ENCODE assay signal across 8 mouse cellular contexts in the genomic region with DNA sequence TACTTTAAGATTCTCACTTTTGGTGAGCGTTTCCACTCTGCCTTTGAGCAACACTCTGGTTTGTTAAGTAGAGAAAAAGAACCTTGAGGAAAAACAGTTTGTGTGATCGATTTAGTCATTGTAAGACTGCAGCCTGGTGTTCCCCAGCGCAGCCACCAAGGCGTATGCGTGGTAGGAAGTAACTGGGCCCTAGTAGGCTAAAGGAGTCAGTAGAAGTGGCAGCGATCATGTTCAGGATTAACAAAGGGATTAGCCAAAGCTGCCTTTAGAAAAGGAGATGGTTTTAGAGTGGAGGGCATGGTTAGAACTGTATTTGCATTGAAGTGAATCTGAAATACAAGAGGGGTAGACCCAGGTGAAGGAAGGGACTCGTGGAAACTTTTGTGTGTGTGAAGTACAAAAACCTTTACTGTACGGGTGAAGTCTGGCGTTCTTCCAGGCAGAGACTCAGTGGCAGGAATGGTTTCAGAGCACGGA. TPM values are rescaled to one million over a fixed set of nuclear protein-coding genes. Genes with fewer than 3 reads are reported as not detected.
DNase-seq lines count a peak whose midpoint lies in the region; ATAC-seq and TF ChIP-seq lines count a peak whose summit lies in the region.

No protein-coding gene starts in this region.

- H3K36me3 ChIP-seq in heart, embryonic 13.5 days, result peaks cover 4% of the 10 kb centered on the region
- no peaks in the 10 kb centered on the region; the same call in 1 of the 2 replicates for H3K36me3 ChIP-seq in embryonic facial prominence, embryonic 11.5 days (replicated peaks; ENCODE audit: control insufficient read depth, insufficient read depth, low read depth, low read length)
- H3K36me3 ChIP-seq in intestine, postnatal 0 days (ENCODE audit: control insufficient read depth, insufficient read depth), result no peaks in the 10 kb centered on the region

- H3K27ac ChIP-seq in heart, embryonic 13.5 days (replicated peaks), result peak overlapping the region; percentile 92
- H3K27ac ChIP-seq in embryonic facial prominence, embryonic 11.5 days (replicated peaks; ENCODE audit: low read depth, low read length), result peak overlapping the region; percentile 81; the same call in 1 of the 2 replicates
- no peak overlapping the region for H3K27ac ChIP-seq in intestine, postnatal 0 days (ENCODE audit: low read depth, low read length)

- peak overlapping the region; percentile 87 for H3K4me3 ChIP-seq in heart, embryonic 13.5 days
- H3K4me3 ChIP-seq in embryonic facial prominence, embryonic 11.5 days (ENCODE audit: low read depth, low read length), result peak overlapping the region; percentile 96
- peak overlapping the region; percentile 70 for H3K4me3 ChIP-seq in intestine, postnatal 0 days (ENCODE audit: low read depth, low read length)

- no peaks in the 10 kb centered on the region for H3K9me3 ChIP-seq in heart, embryonic 13.5 days
- H3K9me3 ChIP-seq in embryonic facial prominence, embryonic 11.5 days (replicated peaks; ENCODE audit: control insufficient read depth, low read length), result no peaks in the 10 kb centered on the region
- H3K9me3 ChIP-seq in intestine, postnatal 0 days (ENCODE audit: control insufficient read depth), result no peaks in the 10 kb centered on the region

- 2% methylated on average over 10 of the region's 10 CpGs for WGBS in heart, embryonic 13.5 days
- WGBS in embryonic facial prominence, embryonic 11.5 days, result 3% methylated on average over 10 of the region's 10 CpGs
- 14% methylated on average over 10 of the region's 10 CpGs for WGBS in intestine, postnatal 0 days

- peak overlapping the region; percentile 94 for H3K4me2 ChIP-seq in heart, embryonic 13.5 days
- H3K4me2 ChIP-seq in embryonic facial prominence, embryonic 11.5 days (ENCODE audit: low read depth, low read length), result peak overlapping the region; percentile 81
- H3K4me2 ChIP-seq in intestine, postnatal 0 days (replicated peaks; ENCODE audit: low read depth), result peak overlapping the region; percentile 96

- TF ChIP-seq CTCF in intestine, postnatal 0 days (IDR thresholded peaks at IDR 0.05; ENCODE audit: low read depth), result no peak

- no peak for DNase-seq in heart, postnatal 36 days
- DNase-seq in embryonic facial prominence, embryonic 11.5 days (ENCODE audit: low spot score), result no peak
- peak; percentile 40 for DNase-seq in naive thymus-derived CD4-positive, alpha-beta T cell, adult 2 months (ENCODE audit: low read depth)
- DNase-seq in ovary, postnatal 10 days (ENCODE audit: low spot score), result no peak
- DNase-seq in frontal cortex, postnatal 25 days (ENCODE audit: low spot score in 2 of 2), result no peak

- H3K9ac ChIP-seq in heart, embryonic 13.5 days, result peak overlapping the region; percentile 96
- H3K9ac ChIP-seq in embryonic facial prominence, embryonic 11.5 days (replicated peaks; ENCODE audit: low read length), result peak overlapping the region; percentile 95
- 0 out of 2 replicates have a peak overlapping the region, but pooled peaks have one; percentile 78 for H3K9ac ChIP-seq in intestine, postnatal 0 days (ENCODE audit: low read depth, low read length)

- no peak for ATAC-seq in heart, embryonic 13.5 days (ENCODE audit: extremely low read depth, insufficient number of reproducible peaks, low FRiP score, low TSS enrichment)
- ATAC-seq in CD4-positive, CD25-positive, alpha-beta regulatory T cell, adult 4 months, result peak; percentile 22
- ATAC-seq in embryonic facial prominence, embryonic 11.5 days (replicated peaks; ENCODE audit: insufficient number of reproducible peaks, low FRiP score, low TSS enrichment, low read depth), result no peak
- ATAC-seq in intestine, postnatal 0 days, result no peak

- peaks cover 73% of the 10 kb centered on the region for H3K4me1 ChIP-seq in heart, embryonic 13.5 days
- no peaks in the 10 kb centered on the region for H3K4me1 ChIP-seq in embryonic facial prominence, embryonic 11.5 days (ENCODE audit: control insufficient read depth, insufficient read depth, low read length)
- 0 out of 2 replicates have a peak, but pooled peaks cover 6% of the 10 kb centered on the region for H3K4me1 ChIP-seq in intestine, postnatal 0 days (replicated peaks; ENCODE audit: control insufficient read depth, insufficient read depth, low read length)

- intact Hi-C loops in heart, postnatal 36 days (cut with DNase I), result loop anchor here (5.0 kb wide), 1 partner anchor 52 kb away; no protein-coding TSS in a partner anchor

- no peaks in the 10 kb centered on the region for H3K27me3 ChIP-seq in heart, embryonic 13.5 days (replicated peaks)
- H3K27me3 ChIP-seq in embryonic facial prominence, embryonic 11.5 days (ENCODE audit: control insufficient read depth, insufficient read depth, low read length), result no peaks in the 10 kb centered on the region
- H3K27me3 ChIP-seq in intestine, postnatal 0 days (replicated peaks; ENCODE audit: control insufficient read depth, insufficient read depth, low read length), result no peaks in the 10 kb centered on the region

RNA-seq across cellular contexts. Expression of a gene that starts 1.4 kb away (rescaled TPM):
- 11.7 and 13.2 TPM in 2 replicates for polyA plus RNA-seq in heart, embryonic 13.5 days (2015; fragmentation: Nextera tagmentation; extraction: Ambion mirVana)
- total RNA-seq in heart, postnatal 36 days (2021), result 10 to 100 TPM; 12.2 to 16.0 TPM
- polyA plus RNA-seq in CD4-positive, CD25-positive, alpha-beta regulatory T cell, adult 4 months (2017; shearing (Covaris generic)), result 10 to 100 TPM in 1 of 2 experiments, 1 to 10 TPM in 1; 7.4 to 10.6 TPM
- 23.8 and 26.7 TPM in 2 replicates for polyA plus RNA-seq in embryonic facial prominence, embryonic 11.5 days (2014; fragmentation: Nextera tagmentation; extraction: Ambion mirVana)
- polyA plus RNA-seq in intestine, postnatal 0 days (2015; fragmentation: Nextera tagmentation; extraction: Ambion mirVana), result 4.4 and 4.6 TPM in 2 replicates

RNA-seq across cellular contexts. Expression of a gene that starts 31.2 kb away (rescaled TPM):
- polyA plus RNA-seq in heart, embryonic 13.5 days (2015; fragmentation: Nextera tagmentation; extraction: Ambion mirVana), result 66.1 and 74.9 TPM in 2 replicates
- total RNA-seq in heart, postnatal 36 days (2021), result 10 to 100 TPM; 35.3 to 37.2 TPM
- 100 to 1,000 TPM; 176 to 177 TPM for polyA plus RNA-seq in CD4-positive, CD25-positive, alpha-beta regulatory T cell, adult 4 months (2017; shearing (Covaris generic))
- polyA plus RNA-seq in embryonic facial prominence, embryonic 11.5 days (2014; fragmentation: Nextera tagmentation; extraction: Ambion mirVana), result 81.7 and 88.3 TPM in 2 replicates
- polyA plus RNA-seq in intestine, postnatal 0 days (2015; fragmentation: Nextera tagmentation; extraction: Ambion mirVana), result 155 and 156 TPM in 2 replicates

RNA-seq across cellular contexts. Expression of a gene that starts 51.9 kb away (rescaled TPM):
- 98.1 and 106 TPM in 2 replicates for polyA plus RNA-seq in heart, embryonic 13.5 days (2015; fragmentation: Nextera tagmentation; extraction: Ambion mirVana)
- 10 to 100 TPM; 20.1 to 24.0 TPM for total RNA-seq in heart, postnatal 36 days (2021)
- 100 to 1,000 TPM; 120 to 121 TPM for polyA plus RNA-seq in CD4-positive, CD25-positive, alpha-beta regulatory T cell, adult 4 months (2017; shearing (Covaris generic))
- polyA plus RNA-seq in embryonic facial prominence, embryonic 11.5 days (2014; fragmentation: Nextera tagmentation; extraction: Ambion mirVana), result 252 and 276 TPM in 2 replicates
- 63.5 and 66.1 TPM in 2 replicates for polyA plus RNA-seq in intestine, postnatal 0 days (2015; fragmentation: Nextera tagmentation; extraction: Ambion mirVana)
